Mouse (Mus musculus) embryo, embryonic 9.5 days (tissue): ENCODE data around the gene Emilin1.

Source experiments
- DNase-seq: peaks from one replicate; pipeline ENCODE4 v3.0.0-alpha.2; 2017; ENCODE audit errors: extremely low spot score

Emilin1 gene

DNA sequence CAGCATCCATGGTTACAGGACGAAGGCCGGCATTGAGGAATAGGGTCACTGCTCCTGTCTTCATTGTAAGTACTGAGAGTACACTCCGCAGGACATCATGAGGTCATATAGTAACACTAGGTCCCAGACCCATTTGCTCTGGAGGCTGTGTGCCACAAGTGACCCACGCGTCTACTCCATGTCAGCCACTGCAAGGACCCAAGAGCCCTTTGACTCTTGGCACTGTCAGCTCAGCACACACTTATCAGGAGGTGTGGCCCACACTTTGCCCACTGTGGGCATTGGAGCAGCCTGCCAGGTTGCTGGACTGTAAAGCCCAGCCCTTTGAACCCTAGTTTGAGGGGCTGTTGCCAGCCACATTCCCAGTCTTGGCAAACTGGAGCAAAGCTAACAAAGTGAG, 12.0 kb downstream of the Emilin1 start:
- DNase-seq: no peak

DNA sequence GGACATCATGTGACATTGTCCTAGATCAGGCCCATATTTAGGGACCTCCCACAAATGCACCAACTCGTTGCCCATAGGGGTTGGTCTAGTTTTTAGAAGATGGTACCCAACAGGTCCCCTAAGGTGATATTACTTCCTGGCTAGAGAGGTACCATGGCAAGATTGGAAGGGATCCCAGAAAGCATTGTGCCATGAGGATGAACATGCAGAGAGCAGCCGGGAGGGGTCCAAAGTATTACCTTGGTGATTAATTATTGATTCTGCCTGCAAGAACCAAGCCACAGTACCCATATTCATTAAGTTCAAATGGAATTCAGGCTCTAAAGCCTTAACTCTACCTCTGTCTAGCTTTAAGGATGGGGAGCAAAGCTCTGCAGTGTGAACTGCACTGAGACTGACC, 12.9 kb downstream of the Emilin1 start:
- no peak for DNase-seq

DNA sequence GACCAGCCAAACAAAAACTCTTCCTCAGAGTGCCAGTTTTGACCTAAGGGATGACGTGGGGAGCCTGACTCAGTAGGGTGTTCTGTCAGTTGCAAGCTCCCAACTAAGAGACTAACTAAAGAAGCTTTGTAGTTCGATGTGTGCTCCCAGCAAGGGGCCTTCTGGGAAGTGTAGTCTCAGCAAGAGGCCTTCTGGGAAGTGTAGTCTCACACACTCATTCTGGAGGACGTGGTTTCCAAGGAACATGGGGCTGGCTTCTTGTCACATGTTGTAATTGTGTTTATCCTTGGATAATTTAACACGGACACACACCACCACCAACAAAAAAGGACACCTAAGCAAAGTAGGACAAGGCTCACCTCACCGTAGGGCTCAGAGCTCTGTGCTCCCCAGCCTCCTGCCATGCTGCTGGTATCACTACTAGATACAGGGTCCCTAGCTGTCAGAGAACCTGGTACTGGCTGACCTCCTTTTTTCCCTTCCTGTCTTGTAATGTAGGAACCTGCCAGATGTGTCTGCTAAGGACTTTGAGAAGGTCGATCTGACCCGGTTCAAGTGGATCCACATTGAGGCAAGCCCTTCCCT, 14.8 kb downstream of the Emilin1 start:
- peak; percentile 28 for DNase-seq

DNA sequence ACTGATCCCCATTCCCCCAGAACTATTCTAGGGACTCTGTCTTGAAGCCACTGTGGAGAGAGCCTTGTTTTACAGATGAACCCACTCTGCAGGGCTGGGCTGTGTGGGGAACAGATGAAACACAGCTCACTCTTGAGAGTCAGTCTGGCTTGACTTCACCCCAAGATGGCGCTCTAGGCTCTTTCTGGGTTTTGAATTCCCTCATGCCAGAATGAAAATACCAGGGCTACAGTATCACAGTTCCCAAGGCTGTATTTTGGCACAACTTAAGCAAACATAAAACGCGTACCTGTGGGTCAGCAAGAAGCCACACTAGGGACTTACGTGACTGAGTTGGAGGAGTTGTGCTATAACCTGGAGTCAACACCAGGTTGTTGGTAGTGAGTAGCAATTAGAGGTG, 16.9 kb downstream of the Emilin1 start:
- DNase-seq: peak; percentile 44

DNA sequence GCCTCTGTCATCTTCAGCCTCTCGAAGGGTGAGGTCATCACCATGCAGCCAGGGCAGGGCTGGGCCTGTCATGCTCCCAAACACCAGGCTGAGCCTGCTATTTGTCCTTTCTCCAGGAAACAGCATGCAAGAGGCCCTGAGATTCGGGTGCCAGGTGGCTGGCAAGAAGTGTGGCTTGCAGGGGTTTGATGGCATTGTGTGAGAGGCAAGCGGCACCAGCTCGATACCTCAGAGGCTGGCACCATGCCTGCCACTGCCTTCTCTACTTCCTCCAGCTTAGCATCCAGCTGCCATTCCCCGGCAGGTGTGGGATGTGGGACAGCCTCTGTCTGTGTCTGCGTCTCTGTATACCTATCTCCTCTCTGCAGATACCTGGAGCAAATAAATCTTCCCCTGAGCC, 17.6 kb downstream of the Emilin1 start:
- DNase-seq: no peak

DNA sequence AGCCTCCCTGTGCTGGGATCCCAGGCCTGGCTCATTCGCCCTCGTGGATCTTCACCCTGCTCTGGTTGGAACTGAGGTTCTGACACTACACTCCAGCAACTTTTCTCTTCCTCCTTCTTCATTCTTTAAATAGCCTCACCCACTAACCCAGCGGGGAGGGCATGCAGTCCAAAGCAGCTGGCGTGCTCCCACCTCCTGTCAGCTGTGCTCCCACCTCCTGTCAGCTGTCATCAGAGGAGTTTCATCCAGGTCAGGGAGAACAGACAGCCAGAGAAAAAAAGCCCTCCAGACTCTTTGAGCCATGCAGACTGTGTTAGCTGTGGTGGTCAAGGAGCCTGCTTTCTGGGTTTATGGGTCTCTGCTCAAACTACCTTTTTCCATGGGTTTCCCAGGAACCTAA, 18.2 kb downstream of the Emilin1 start:
- DNase-seq: no peak

DNA sequence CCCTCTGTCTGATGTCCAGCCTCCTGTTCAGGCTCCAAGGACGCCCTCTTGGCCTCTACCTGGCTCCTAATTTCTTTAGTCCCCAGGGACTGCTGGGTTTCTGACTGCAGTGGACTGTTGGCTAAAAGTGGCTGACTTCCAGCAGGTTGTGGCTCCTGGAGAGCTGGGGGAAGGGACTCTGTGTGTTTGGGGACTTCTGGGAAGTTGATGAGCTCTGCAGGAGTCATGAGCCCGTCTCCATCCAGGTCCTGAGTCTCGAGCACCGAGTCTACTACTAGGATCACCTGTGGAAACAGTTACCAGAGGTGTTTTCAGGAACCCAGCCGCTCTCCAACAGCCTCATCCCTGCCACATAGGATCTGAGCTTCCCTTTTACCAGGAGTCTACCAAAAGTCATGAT, 20.5 kb downstream of the Emilin1 start:
- DNase-seq: no peak

DNA sequence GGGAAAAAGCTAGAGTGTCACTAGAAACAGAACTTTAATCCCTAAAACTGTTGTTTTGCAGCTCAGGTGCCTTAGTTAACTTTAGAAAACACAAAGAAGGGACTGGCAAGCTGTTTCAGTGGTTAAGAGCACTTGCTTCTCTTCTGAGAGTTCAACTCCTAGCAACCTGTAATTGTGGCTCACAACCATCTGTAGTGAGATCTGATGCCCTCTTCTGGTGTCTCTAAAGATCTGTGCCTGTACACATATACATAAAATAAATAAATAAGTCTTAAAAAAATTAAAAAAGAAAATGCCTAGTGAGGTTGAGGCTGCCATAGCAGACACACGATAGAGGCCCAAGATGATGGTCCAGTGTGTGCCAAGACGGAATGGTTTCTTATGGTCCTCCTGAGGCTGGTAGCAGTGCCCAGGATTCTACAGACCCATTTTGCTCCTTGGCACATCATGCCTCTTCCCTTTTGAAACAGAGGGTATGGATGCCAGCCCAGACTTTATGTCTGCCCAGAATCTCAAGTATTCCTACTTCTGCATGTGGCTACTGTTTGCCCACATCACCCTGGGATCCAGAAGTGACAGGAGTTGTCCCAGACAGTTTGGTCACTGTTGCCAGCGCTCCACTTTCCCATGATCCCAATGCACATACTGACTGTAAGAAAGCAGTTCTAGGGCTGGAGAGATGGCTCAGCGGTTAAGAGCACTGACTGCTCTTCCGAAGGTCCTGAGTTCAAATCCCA, 21.7 kb downstream of the Emilin1 start:
- DNase-seq: no peak

DNA sequence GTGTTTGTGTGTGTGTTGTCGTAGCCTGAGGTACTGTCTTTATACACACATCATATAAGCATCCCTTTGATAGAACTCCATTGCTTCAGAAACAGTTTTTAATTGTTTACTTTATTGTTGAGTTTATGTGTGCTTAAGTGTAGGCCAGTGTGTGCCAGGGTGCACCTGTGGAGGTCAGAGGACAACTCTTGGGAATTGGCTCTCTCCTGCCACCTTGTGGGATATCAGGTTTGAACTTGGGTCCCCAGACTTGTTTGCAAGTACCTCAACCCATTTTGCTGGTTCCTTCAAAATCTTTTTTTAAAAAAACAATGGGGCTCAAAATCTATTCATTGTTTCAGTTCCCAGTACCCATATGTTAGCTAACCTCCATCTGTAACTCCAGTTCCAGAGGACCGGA, 29.8 kb downstream of the Emilin1 start:
- no peak for DNase-seq

DNA sequence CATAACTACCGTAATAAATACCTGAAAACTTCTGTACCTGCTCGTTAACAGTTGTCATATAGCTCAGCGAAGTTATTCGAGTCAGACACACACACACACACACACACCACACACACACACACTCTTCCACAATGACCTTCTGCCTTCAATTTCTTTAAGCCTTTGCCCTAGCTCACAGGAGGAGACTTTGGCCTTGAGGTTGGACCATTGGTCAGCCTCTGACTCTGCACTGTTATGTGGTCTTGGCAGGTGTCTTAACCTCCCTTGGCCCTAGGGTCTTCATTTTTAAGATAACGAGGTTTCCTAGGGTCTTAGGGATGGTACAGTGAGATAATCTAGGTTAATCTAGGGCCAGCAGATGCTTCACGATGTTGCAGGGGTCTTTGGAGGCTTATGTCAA, 31.1 kb downstream of the Emilin1 start:
- no peak for DNase-seq

DNA sequence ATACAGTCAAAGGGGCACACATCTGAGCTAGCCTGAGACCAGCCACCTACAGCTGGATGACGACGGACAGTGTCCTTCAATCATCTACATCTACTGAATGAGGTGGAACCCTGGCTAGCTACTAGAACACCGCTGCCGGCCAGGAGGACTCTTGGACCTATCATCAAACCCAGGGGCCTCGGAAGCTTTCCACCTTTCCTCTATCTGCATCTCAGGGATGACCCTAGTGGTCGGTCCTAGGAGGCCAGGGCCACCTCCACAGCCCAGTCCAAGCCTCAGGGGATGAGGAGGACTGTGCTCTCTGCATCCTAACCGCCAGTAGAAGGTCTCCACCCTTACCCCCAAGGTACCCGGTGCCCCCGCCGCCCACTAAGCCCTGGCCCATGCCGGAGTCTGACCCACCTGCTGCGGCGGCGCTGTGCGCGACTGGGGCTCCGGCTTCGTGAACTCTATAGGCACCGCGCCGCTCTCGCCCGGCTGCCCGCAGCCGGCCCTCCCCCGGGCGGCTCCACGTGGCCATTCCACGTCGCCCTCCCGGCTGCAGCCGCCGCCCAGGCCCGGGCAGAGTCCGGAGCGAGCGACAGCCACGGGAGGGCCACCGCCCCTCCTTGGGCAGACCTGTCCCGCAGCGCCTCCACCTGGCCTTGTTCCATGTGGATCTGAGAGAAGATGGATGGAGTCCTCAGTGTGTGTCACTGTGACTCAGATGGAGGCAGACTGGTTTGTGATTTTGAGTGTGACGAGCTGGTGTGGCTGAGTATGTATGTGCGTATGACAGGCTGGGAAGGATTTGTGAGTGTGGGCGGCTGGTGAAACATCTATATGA, 32.0 kb downstream of the Emilin1 start, which contains the start of gene Cgref1:
TSS of gene Cgref1 (minus strand) at position 636 of the 826 bp plus-strand sequence.
- DNase-seq: peak; percentile 64

DNA sequence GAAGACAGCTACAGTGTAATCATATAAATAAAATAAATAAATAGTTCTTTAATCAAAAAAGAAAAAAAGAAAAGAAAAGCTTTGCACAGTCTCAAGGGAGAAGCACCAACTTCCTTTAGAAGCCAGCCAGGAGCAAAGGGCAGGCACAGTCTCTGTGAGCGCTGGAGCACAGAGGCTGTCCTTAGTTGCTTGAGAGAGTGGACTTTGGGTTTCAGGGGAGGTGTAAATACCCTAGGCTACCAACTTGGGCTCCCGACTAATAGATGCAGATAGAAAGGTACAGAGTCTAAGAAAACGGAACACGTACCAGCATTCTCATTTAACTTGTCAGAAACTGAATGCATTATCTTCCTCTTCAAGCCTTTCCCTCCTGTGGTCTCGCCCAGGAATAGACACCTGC, 35.4 kb downstream of the Emilin1 start:
- DNase-seq: no peak

DNA sequence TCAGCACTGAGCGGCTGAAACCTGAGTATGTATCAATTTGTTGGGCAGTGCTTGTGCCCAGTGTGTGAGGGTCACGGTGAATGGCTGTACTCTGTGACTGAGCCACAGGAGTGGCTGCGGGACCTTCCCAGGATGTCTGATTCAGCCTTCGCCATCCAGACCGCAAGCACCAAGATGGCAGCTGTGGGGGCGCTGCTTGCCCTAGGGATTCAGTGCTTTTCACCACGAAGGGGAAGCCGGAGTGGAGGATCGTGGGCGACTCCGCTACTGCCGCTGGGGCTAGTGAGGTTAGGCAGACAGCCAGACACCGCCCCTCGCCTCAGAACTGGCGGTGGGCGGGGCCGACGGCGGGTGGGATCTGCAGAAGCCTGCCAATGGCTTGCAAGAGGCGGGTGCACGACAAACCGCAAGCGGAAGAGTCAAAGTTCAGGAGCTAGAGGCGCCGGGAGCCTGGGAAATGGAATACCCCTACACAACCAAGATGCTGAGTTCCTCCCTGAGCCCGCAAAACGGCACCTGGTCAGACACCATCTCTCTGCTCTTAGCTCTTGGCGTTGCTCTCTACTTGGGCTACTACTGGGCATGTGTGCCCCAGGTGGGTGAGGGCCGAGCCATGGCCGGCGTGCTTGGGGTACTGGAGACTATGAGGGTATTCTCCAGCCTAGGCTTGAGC, 36.6 kb downstream of the Emilin1 start:
- DNase-seq: peak; percentile 92

DNA sequence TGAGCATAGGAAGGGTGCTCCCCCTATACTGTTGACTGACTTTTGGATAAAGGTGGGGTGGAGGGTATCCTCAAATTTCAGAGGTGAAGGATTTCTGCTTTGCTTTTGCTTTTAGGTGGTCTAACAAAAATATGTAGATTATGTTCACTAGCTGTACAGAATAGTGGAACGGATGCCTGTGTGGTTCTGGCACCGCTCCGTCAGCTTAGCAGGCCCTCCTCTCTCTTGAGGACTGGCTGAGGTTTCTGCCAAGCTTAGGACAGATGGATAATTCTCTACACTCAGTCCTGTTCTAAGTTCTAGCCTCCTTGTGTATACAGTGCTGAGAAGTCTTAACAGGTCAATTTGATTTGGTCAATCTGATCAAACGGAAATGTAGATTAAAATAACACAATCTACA, 37.2 kb downstream of the Emilin1 start:
- no peak for DNase-seq

DNA sequence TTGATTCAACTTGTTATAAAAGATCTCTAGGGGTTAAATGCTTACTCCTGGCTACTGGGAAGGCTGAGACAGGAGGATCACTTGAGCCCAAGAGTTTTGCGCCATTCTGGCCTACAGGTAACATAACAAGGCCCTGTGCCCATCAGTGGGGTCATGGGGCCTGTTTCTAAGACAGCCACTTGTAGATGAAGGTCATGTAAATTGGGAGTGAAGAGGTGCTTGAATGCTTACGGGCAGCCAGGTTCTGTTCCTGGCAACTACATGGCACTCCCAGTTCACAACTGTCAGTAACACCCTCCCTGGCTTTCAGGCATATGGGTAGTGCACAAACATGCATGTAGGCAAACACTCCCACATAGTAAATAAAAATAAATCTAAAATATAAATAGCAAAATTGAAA, 37.7 kb downstream of the Emilin1 start:
- no peak for DNase-seq

DNA sequence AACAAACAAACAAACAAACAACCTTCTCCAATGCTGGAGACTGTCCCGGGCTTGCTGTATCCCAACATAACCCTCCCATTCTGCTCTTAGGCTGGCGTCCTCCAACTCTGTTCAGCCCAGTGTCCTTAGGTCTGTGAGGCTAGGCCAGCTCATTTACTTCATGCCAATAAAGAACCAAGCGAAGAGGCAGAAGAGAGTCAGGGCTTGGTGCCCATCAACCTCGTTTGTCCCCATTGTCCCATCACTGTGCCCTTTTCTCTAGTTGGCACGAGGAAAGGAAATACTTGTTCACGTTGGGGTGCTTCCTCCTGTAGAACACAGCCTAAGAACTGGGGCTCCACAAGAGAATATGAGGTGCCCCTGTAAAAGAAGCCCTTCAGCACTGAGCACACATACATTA, 38.5 kb downstream of the Emilin1 start:
- no peak for DNase-seq

DNA sequence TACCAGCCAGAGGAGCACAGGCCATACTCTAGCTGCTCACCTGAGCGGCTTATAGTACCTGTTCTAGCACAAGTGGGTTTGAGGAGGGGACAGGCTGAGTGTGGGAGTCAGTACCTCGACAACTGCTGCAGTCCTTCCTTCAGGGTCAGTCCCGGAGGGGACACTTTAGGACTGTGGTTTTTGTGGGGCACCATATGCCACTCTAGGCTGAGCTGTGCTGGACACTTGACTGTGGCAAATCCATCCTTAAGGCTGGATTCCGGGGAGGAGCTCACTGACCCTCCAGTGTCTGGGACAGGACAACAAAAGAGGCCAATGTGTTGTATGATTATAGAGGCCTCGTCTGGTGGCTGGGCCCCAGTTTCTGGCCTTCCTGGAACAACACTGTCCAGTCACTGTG, 39.3 kb downstream of the Emilin1 start:
- no peak for DNase-seq

DNA sequence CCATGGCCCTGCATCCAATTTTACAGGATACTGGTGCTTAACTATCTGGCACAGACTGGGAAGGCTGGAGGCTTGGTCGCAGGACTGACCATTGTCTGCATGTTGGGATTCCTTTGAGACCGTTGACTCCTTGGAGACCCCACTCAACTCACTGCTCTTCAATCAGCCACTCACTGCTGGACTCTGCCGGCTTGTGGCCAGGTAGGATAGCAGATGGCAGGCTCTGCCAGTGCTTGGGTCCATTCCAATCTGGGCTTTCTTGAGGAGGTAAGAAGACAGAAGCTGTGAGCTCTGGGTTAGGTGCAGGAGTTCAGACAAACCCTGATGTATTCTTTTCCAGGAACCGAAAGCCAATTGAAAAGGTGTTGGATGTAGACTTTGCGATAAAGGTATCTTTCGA, 40.9 kb downstream of the Emilin1 start:
- DNase-seq: no peak

DNA sequence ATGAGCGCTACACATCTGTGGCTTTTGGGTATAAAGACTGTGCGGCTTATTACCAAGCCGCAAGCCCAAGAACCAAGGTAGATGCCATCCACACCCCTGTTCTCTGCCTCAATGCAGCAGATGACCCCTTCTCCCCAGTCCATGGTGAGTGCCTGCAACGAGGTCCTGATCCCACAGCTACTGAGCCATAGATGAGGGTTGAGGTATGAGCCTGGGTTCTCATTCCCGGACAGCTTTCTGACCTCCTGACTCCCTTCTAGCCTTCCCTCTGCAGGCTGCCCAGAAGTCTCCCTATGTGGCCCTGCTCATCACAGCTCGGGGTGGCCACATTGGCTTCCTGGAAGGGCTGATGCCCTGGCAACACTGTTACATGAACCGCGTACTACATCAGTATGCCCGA, 41.4 kb downstream of the Emilin1 start:
- no peak for DNase-seq

DNA sequence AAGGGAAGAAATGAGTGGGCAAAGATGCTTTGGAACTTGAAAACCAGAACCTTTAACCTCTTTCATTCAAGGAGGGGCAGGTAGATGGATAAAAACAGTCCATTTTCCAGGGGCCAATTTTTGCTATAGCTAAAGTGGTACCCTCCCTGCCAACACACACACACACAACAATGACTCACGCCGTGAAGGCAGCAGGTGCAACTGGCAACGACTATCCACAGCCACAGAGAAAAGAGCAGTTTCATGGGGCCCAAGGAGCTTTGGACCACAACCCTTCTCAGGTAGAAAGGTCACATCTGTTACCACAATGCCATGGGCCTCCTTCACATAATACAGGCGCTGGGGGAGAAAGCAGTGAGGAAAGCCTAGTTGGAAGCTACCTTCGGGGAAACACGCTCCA, 42.5 kb downstream of the Emilin1 start:
- no peak for DNase-seq

DNA sequence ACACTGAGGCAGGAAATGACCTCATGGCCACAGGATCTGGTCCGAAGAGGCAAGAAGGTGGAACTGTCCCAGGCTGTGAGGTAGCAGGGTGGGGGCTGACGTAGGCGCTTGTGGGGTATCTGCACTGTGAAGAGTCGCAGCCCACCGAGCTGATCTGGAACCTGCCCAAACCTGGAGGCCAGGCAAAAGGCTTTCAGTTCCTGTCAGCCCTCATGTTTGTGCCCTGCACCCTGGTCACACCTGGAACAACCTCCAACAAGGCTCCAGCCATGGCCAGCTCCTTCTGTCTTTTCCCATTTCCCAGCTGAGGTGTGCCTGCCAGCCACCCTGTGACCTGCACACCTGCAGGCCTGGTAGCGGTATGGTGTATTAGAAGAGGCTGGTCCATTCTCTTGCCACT, 44.7 kb downstream of the Emilin1 start:
- DNase-seq: no peak

DNA sequence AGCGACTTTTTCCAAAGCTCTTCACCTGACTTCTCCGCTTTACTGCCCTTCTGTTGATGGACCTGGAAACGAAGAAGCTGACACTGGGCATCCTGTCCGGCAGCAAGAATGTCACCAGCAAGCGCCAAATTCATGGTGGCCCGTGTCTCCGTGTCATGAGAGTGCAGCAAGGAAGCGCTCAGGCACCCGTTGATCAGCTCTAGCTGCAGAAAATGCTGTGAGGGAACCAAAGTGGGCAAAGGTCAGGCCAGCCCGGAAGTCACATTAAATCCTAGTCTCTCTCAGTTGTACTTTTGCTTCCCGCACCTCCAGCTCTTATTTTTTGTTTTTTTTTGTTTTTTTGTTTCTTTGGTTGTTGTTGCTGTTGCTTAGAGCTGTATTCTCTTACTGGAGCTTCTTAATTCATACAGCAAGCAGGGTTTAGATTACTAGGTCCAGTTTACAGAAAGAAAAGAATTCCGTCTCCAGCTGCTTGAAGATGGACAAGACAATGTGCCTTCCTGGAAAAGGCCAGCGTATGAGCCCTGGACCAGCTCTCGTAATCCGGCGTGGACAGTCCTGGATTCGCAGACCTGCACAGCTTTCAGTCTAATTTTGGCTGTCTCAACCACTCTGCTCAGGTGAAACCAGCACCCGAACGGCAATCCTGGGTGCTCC, 46.1 kb downstream of the Emilin1 start:
- DNase-seq: no peak
